Mouse (Mus musculus) right cerebral cortex, postnatal 36 days (tissue): ENCODE measurements at regions not wholly inside any gene's neighbourhood (a gene's known extent, or its start where the extent isn't known, plus 50 kb on each side); places are given as distances from the start of the nearest gene placed in this dataset.
A peak's percentile ranks its signal among the peaks of the same experiment; 100 is the strongest.

Experiments used
- DNase-seq, 2 experiments: peaks; one replicate each; pipeline ENCODE4 v3.0.0; 2022; ENCODE audit warnings: low spot score in 2 of 2, mixed read lengths in 1 of 2

- no peak for DNase-seq
These were observed 424.0 kb downstream of the Ptprc start for GRCm38 (mm10) chr1:137751446-137751961.

GRCm38 (mm10) chr1:137750894-137751293, 424.6 kb downstream of the Ptprc start:
- DNase-seq = no peak

DNA sequence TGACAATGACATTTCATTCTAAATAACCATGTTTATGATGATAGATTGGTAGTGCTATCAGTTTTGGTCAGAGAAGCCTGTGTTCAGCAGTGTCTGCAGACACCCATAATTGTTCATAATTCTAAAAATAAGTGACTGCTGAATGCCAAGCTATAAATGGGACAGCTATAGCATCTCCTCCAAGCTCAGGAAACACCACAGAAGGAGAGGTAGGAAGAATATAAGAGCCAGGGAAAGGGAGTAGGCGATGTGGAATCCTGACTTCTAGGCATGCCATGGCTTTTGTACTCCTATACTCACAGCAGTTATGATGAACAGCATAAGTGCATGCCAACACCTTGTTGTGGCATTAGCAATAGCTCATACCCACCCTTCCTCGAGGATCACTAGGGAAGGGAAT, 429.4 kb downstream of the Ptprc start:
- DNase-seq = no peak

- DNase-seq = no peak
These were observed 437.2 kb downstream of the Ptprc start for GRCm38 (mm10) chr1:137738157-137738851.

DNA sequence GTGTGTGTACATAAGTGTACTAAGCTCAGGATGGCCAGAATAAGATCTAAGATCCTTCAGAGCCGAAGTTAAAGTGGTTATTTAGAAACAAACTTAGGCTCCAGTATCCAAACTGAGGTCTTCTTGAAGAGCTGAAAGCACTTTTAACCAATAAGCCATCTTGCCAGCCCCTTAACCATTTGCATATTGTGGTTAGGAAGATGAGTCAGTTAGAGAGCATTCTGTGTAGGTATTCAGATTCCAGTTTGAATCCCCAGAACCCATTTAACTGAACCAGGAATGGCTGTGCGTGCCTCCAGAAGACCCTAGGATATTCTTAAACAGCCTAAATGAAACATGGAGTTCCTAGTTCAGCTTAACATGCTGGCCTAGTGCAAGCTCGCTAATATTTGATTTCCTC, 471.6 kb downstream of the Ptprc start:
- DNase-seq = no peak

DNA sequence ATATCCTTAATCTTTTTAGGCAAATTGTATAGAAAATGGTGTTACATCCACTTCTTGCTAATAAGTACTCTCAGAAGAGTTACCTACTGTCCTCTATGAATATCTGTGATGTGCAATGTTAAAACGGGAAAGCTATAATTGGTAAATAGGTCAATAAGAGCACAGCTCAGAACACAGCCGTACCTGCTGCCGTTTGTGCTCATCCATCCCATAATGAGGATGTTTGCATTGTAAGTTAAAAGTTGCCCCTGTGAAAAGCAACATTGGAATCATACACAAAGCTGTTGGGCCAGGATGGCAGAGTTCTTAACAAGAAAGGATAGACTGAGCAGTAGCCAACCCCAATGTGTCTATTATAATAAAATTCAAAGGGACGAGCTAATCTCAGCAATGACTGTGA, 476.6 kb downstream of the Ptprc start:
- no peak for DNase-seq

GRCm38 (mm10) chr1:137697289-137697688, 478.2 kb downstream of the Ptprc start:
- DNase-seq = no peak

GRCm38 (mm10) chr1:137696796-137697195, 478.7 kb downstream of the Ptprc start:
- DNase-seq = no peak

DNA sequence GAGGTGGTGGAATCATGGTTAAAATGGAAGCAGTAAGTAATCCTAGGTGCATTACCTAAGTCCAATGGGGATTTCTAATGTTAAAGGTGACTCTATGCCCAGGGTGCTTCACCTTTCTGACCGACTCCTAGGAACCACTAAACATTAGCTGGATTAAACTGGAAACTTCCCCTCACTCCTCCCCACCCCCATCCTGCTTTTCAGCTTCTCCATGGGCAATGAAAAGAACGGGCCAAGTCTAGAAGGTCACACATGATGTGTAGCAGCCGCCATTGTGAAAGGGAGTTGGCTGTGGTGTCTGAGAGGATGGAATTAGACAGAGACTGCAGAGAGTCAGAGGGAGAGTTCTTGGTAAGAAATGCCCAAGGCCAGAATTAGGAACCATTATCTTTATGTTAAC, 479.8 kb downstream of the Ptprc start:
- no peak for DNase-seq

DNA sequence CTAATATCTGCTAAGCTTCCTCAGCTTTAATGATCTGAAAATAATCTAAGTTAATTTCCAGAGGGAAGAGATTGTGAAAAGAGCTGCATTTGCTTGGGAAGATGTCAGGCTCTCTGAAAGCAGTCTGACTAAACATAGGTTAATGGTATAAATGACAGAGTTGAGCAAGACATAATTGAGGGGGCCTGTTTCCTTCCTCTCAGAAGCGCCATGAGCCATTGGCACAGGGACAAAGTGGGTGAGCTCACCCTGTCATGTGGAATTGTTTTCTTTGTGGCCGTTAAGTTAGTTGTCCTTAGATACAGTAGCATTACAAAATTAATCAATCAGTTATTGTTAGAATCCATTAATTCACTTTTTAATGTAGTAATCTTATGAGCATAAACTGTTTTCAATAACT, 483.0 kb downstream of the Ptprc start:
- DNase-seq = no peak

DNA sequence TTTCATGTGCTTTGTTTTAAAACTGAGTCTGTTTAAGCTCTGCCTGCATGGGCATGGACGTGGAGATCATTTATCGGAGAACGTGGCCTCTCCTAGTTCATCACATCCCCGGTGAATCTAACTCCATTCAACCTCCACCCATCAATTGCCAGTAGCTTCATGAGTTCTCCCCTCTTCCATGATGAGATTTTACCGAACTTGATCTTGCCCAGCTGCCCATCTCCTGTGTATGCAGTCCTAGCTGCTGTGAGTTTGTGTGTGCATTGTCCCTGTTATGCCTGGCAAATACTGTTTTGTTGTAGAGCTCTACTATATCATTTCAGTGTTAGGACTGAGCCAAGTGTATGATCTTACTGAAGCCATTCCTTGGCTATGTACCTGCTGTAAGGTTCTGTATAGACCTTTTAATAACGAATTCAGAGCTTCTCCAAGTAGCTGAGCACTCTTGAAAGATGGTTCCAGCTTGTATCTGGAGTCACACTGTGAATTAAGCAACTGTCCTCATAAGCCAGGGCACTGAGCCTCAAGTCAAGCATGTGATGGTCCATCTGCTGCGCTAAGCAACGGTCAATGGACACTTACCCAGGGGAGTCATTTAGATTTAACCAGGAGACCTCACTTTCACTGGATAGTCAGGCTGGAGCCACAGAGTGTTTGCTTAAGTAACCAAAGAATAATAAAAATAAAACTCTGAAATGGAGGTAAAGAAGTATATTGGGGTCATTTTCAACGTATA, 484.5 kb downstream of the Ptprc start:
- no peak for DNase-seq

- DNase-seq = peak in 1 of 2 experiments; percentile 8
These were observed 504.9 kb downstream of the Ptprc start for GRCm38 (mm10) chr1:137670650-137671049.

- DNase-seq = peak; percentile 39 to 80
These were observed 505.7 kb downstream of the Ptprc start for GRCm38 (mm10) chr1:137669849-137670248.

DNA sequence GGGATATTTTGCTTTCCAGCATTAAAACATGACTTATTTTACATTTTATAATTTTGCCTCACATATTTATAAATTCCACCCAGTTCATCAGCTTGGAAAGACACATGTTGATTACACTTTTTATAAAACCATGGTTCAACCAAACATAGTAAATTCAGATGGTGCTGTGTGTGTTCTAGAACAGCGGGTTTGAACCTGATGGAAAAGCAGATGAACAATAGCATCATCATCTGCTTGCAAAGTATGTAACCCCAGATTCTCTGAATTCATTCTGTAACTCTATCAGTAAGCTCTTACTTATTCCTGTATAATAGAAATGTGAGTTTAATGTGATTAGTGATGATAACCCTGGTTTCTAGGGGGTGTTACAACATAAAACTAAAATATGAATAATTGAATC, 517.4 kb downstream of the Ptprc start:
- no peak for DNase-seq

- peak in 1 of 2 experiments; percentile 12 for DNase-seq
These were observed 518.5 kb downstream of the Ptprc start for GRCm38 (mm10) chr1:137656900-137657458.

DNA sequence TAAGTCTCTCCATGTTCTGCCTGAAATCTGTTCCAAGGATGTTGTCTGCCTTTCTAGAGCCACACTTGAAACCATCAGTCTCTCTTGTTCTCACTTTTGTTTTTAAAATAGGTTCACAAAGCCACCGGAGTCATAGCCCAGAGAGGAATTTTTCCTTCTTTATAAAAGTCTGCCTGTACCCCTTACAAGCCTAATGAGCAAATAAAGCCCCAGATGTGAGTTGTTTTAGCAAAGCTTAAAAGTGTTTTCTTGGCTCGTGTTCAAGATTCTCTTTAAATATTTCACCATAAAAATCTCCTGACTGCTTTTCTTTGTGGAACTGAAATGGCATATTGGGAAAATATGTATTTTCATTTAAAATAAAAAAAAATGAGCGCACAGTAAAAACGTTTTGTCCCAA, 521.3 kb downstream of the Ptprc start:
- no peak for DNase-seq

GRCm38 (mm10) chr1:137653495-137653894, 522.0 kb downstream of the Ptprc start:
- no peak for DNase-seq

DNA sequence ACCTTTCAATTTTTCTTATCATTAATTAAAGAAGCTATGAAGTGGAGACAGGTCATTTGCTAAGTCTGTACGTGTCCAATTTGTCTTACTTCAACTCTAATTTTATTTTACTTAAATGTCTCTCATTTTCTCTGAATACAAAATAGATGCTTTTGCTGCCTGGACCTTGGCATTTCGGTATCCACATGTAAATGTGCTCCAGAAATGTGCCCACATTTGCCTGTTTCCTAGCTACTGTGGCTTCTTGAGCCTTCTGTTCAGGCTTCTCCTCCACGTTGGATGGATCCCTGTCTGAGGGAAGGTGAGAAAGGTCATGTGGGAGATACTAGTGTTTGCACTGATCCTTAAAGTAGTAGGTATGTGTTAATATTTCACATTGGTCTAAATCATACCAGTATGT, 524.9 kb downstream of the Ptprc start:
- DNase-seq = no peak

GRCm38 (mm10) chr1:137650082-137650481, 525.4 kb downstream of the Ptprc start:
- no peak for DNase-seq

GRCm38 (mm10) chr1:137648832-137649231, 526.7 kb downstream of the Ptprc start:
- no peak for DNase-seq

DNA sequence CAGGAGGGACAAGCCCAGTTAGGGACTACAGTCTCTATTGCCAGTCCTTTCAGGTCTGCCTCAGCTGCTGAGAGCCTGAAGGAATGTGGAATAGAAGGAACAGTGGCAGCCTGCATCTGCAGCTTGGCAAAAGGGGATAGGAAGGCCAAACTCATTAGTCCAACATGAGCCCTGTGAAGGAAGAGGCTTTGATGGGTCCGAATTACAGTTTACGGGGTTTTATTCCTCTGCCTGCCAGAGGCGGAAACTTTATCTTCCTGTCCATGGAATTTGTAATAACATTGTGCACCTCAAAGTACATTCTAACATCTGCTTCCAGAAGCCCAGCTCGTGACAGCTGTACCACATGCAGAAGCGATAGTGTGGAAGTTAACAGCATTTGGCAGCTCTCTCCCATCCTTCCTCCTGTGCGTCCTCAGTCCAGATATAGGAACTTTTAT, 530.9 kb downstream of the Ptprc start:
- no peak for DNase-seq

GRCm38 (mm10) chr1:137643508-137643907, 532.0 kb downstream of the Ptprc start:
- no peak for DNase-seq

DNA sequence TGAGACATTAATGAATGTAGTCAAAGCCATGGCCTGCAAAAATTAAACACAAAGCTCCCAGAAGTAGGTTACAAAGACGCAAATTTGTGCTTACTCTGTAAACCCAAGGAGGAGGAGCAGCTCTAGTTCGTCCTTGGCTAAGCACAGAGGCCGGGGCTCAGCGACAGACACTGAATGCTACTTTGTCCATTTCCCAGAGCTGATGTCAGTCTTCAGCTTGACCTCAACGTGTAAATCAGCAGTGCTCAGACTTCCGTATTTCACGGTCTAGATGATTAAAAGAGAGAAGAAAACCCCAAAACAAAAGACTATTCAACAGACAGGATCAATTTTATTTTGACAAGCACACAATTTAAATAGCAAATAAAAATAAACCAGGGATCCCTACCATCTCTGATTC, 534.7 kb downstream of the Ptprc start:
- DNase-seq = no peak
